Mouse (Mus musculus) brain, embryonic 14.5 days (tissue): Measurements from ENCODE around the gene Lbp.

Experiments used
- CTCF ChIP-seq: fragments of 200-500 bp; IDR thresholded peaks from 2 replicates; pipeline ENCODE4 v1.5.1; 2012; ENCODE audit warnings: inconsistent platforms, mild to moderate bottlenecking, moderate library complexity, borderline replicate concordance; ENCODE audit not compliant: insufficient read depth, insufficient read length; ENCODE audit errors: extremely low read depth
- POLR2A ChIP-seq: fragments of 200-500 bp; IDR thresholded peaks from 2 replicates; pipeline ENCODE4 v1.6.1; 2012; ENCODE audit warnings: mild to moderate bottlenecking, inconsistent platforms, borderline replicate concordance; ENCODE audit not compliant: poor library complexity, insufficient read depth, insufficient read length, severe bottlenecking; ENCODE audit errors: extremely low read depth

DNA sequence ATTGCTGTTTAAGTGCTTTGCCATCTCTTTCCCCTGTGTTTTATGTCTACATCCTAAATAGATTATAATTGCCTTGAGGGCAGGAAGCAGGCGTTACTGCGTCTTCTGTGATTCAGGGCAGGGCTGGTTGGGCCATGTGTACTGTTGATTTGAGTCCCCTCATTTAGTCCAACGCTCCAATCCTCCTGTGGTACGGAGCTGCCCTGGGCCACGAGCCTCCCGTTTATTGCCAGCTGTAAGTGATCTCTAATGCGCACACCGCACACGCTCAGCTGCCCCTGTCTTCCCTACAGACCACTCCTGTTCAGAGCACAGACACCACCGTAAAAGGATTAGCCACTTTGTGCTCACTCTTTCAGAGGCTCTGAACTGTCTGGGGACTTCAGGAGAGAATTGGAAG lies 31.4 kb downstream of the Lbp start:
- TF ChIP-seq CTCF (no peak), POLR2A (no peak)
